Mouse (Mus musculus) liver, adult 2 months (tissue): ENCODE measurements at regions not wholly inside any gene's neighbourhood (a gene's known extent, or its start where the extent isn't known, plus 50 kb on each side); places are given as distances from the start of the nearest gene placed in this dataset.
A peak's percentile ranks its signal among the peaks of the same experiment; 100 is the strongest.

Experiments
- DNase-seq: peaks from one replicate; pipeline ENCODE4 v3.0.0-alpha.2; 2011; ENCODE audit warnings: low read depth, low spot score; ENCODE audit errors: extremely low read depth
- H3K27ac ChIP-seq: fragments of 200-500 bp; replicated peaks from 2 replicates; pipeline ENCODE4 v1.5.1; 2012; ENCODE audit warnings: low read depth, mild to moderate bottlenecking, control low read depth, inconsistent platforms, low read length; ENCODE audit not compliant: insufficient read depth
- H3K27me3 ChIP-seq: fragments of 200-500 bp; 2 replicates; pipeline ENCODE4 v1.6.1; 2012; ENCODE audit warnings: mild to moderate bottlenecking, moderate library complexity, low read length, inconsistent platforms; ENCODE audit not compliant: control insufficient read depth, insufficient read depth
- H3K36me3 ChIP-seq: fragments of 200-500 bp; 2 replicates; pipeline ENCODE4 v1.6.1; 2012; ENCODE audit warnings: low read length, inconsistent platforms; ENCODE audit not compliant: control insufficient read depth, insufficient read depth
- H3K4me1 ChIP-seq: fragments of 200-500 bp; 2 replicates; pipeline ENCODE4 v1.6.1; 2011; ENCODE audit warnings: low read length; ENCODE audit not compliant: control insufficient read depth, insufficient read depth
- H3K4me3 ChIP-seq: fragments of 200-500 bp; 2 replicates; pipeline ENCODE4 v1.5.1; 2011; ENCODE audit warnings: low read depth, mild to moderate bottlenecking, control low read depth, low read length, moderate library complexity; ENCODE audit not compliant: insufficient read depth
- H3K79me2 ChIP-seq: fragments of 200-500 bp; 2 replicates; pipeline ENCODE4 v1.6.1; 2012; ENCODE audit warnings: inconsistent platforms, mild to moderate bottlenecking, low read length, moderate library complexity; ENCODE audit not compliant: control insufficient read depth, insufficient read depth
- H3K9ac ChIP-seq: fragments of 200-500 bp; 2 replicates; pipeline ENCODE4 v1.6.1; 2012; ENCODE audit warnings: low read depth, mild to moderate bottlenecking, control low read depth, inconsistent platforms, low read length
- CTCF ChIP-seq: fragments of 200-500 bp; IDR thresholded peaks from 2 replicates; pipeline ENCODE4 v1.5.1; 2011; ENCODE audit warnings: low read depth, low read length, control low read depth
- POLR2A ChIP-seq: fragments of 200-500 bp; IDR thresholded peaks from 2 replicates; pipeline ENCODE4 v1.6.1; 2011; ENCODE audit warnings: low read length, control low read depth; ENCODE audit not compliant: insufficient read depth; ENCODE audit errors: extremely low read depth
- WGBS: fragments of 180-500 bp; shearing (Covaris S2); methylation state at CpG from one replicate; pipeline ENCODE4 v1.1.7; 2018; 5-methylcytosine and 5-hydroxymethylcytosine counted together

- Histone ChIP-seq H3K27me3 (no peaks in the 10 kb centered on the region), H3K4me1 (no peaks in the 10 kb centered on the region), H3K27ac (no peak overlapping the region), H3K36me3 (no peaks in the 10 kb centered on the region), H3K9ac (no peak overlapping the region), H3K4me3 (no peak overlapping the region), H3K79me2 (no peaks in the 10 kb centered on the region)
- no peak for DNase-seq
- 29% methylated on average over 4 of the region's 5 CpGs for WGBS
- TF ChIP-seq POLR2A (no peak), CTCF (no peak)
These were observed 104.0 kb upstream of the Pja1 start for GRCm38 (mm10) chrX:99575105-99575504.

GRCm38 (mm10) chrX:99574441-99575103 is 103.5 kb upstream of the Pja1 start:
- H3K27me3 ChIP-seq = no peaks in the 10 kb centered on the region
- H3K79me2 ChIP-seq = no peaks in the 10 kb centered on the region
- 16% methylated on average over 15 of the region's 18 CpGs for WGBS
- no peak for DNase-seq
- TF ChIP-seq CTCF = peak; percentile 76
- TF ChIP-seq POLR2A = no peak
- H3K27ac ChIP-seq = no peak overlapping the region
- H3K9ac ChIP-seq = no peak overlapping the region
- H3K4me1 ChIP-seq = no peaks in the 10 kb centered on the region
- H3K36me3 ChIP-seq = no peaks in the 10 kb centered on the region
- no peak overlapping the region for H3K4me3 ChIP-seq

GRCm38 (mm10) chrX:99570161-99570560 is 99.1 kb upstream of the Pja1 start:
- Histone ChIP-seq H3K79me2 (no peaks in the 10 kb centered on the region), H3K27ac (no peak overlapping the region), H3K36me3 (no peaks in the 10 kb centered on the region), H3K27me3 (no peaks in the 10 kb centered on the region; the same call in 1 of the 2 replicates), H3K4me3 (no peak overlapping the region), H3K4me1 (no peaks in the 10 kb centered on the region), H3K9ac (no peak overlapping the region)
- TF ChIP-seq POLR2A = no peak
- TF ChIP-seq CTCF = no peak
- 20% methylated on average over 5 of the region's 5 CpGs for WGBS
- peak; percentile 33 for DNase-seq

- no peak overlapping the region for H3K4me3 ChIP-seq
- no peak overlapping the region for H3K27ac ChIP-seq
- 39% methylated on average over 10 of the region's 10 CpGs for WGBS
- no peaks in the 10 kb centered on the region; the same call in 1 of the 2 replicates for H3K27me3 ChIP-seq
- H3K79me2 ChIP-seq = no peaks in the 10 kb centered on the region
- no peak overlapping the region for H3K9ac ChIP-seq
- no peaks in the 10 kb centered on the region for H3K36me3 ChIP-seq
- H3K4me1 ChIP-seq = no peaks in the 10 kb centered on the region
- DNase-seq = no peak
- TF ChIP-seq POLR2A = no peak
- no peak for TF ChIP-seq CTCF
These were observed 97.2 kb upstream of the Pja1 start for GRCm38 (mm10) chrX:99568244-99568643.

- Histone ChIP-seq H3K4me3 (no peak overlapping the region), H3K4me1 (no peaks in the 10 kb centered on the region), H3K27me3 (no peaks in the 10 kb centered on the region; the same call in 1 of the 2 replicates), H3K36me3 (no peaks in the 10 kb centered on the region), H3K9ac (no peak overlapping the region), H3K27ac (no peak overlapping the region), H3K79me2 (no peaks in the 10 kb centered on the region)
- DNase-seq = no peak
- WGBS = 46% methylated on average over 23 of the region's 28 CpGs
- TF ChIP-seq POLR2A (no peak), CTCF (no peak)
These were observed 96.5 kb upstream of the Pja1 start for GRCm38 (mm10) chrX:99567367-99568164.

- Histone ChIP-seq H3K4me1 (no peaks in the 10 kb centered on the region), H3K4me3 (no peak overlapping the region), H3K9ac (no peak overlapping the region), H3K79me2 (no peaks in the 10 kb centered on the region), H3K36me3 (no peaks in the 10 kb centered on the region), H3K27me3 (no peaks in the 10 kb centered on the region), H3K27ac (no peak overlapping the region)
- DNase-seq = no peak
- TF ChIP-seq POLR2A = no peak
- no peak for TF ChIP-seq CTCF
- WGBS = 83% methylated on average over 8 of the region's 8 CpGs
These were observed 90.9 kb upstream of the Pja1 start for GRCm38 (mm10) chrX:99561995-99562394.
